Mouse (Mus musculus) gastrocnemius, postnatal 10 days (tissue): ENCODE results near the gene Trmt6. TPM values are rescaled to one million over a fixed set of nuclear protein-coding genes. Genes with fewer than 3 reads are reported as not detected.

Experiments
- total RNA-seq, 2 experiments: library from RNA; stranded (reverse); gene quantifications; 2 replicates each; pipeline ENCODE4 v1.2.3; 2021

Trmt6 gene
- total RNA-seq, 2 experiments from 2014 or later: 7.9 to 9.8 TPM

Other genes with a start within 250 kb of the Trmt6 start
- 10 to 100 TPM; 72.0 to 72.4 TPM for gene Gpcpd1, start 228.3 kb downstream of the Trmt6 start, total RNA-seq
- gene Shld1, start 129.1 kb downstream of the Trmt6 start, total RNA-seq: 1 to 10 TPM; 3.6 to 5.7 TPM
- gene Chgb, start 34.8 kb downstream of the Trmt6 start, total RNA-seq: under 1 TPM; 0.42 to 0.52 TPM
- gene Mcm8, start 86 bp upstream of the Trmt6 start, total RNA-seq: 1 to 10 TPM; 1.5 to 2.1 TPM
- 10 to 100 TPM; 17.1 to 19.0 TPM for gene Crls1, start 30.6 kb upstream of the Trmt6 start, total RNA-seq
- under 1 TPM; 0.07 to 0.09 TPM for gene Lrrn4, start 64.8 kb upstream of the Trmt6 start, total RNA-seq
- gene Fermt1, start 129.9 kb upstream of the Trmt6 start, total RNA-seq: not detected